Mouse (Mus musculus) thymus, adult 2 months (tissue): ENCODE measurements around the gene Cdt1. TPM values are rescaled to one million over a fixed set of nuclear protein-coding genes. Genes with fewer than 3 reads are reported as not detected.

Experiments used
- DNase-seq: peaks from one replicate; pipeline ENCODE4 v3.0.0; 2021
- H3K27ac ChIP-seq: fragments of 200-500 bp; 2 replicates; pipeline ENCODE4 v1.5.1; 2012; ENCODE audit warnings: low read length, control low read depth; ENCODE audit not compliant: control insufficient read depth, insufficient read depth
- H3K27me3 ChIP-seq: fragments of 200-500 bp; 2 replicates; pipeline ENCODE4 v1.6.1; 2012; ENCODE audit warnings: mild to moderate bottlenecking, low read length, moderate library complexity, mixed read lengths; ENCODE audit not compliant: control insufficient read depth, insufficient read depth
- H3K36me3 ChIP-seq: fragments of 200-500 bp; 2 replicates; pipeline ENCODE4 v1.6.1; 2012; ENCODE audit warnings: mild to moderate bottlenecking, low read length, moderate library complexity; ENCODE audit not compliant: control insufficient read depth, insufficient read depth
- H3K4me1 ChIP-seq: fragments of 200-500 bp; replicated peaks from 2 replicates; pipeline ENCODE4 v1.6.1; 2012; ENCODE audit warnings: low read length; ENCODE audit not compliant: control insufficient read depth, insufficient read depth
- H3K4me3 ChIP-seq: fragments of 200-500 bp; 2 replicates; pipeline ENCODE4 v1.5.1; 2012; ENCODE audit warnings: mild to moderate bottlenecking, low read length, control low read depth, moderate library complexity; ENCODE audit not compliant: control insufficient read depth, insufficient read depth
- CTCF ChIP-seq: fragments of 200-500 bp; IDR thresholded peaks from 2 replicates; pipeline ENCODE4 v1.5.1; 2012; ENCODE audit warnings: mild to moderate bottlenecking, control low read depth, low read length, moderate library complexity, borderline replicate concordance; ENCODE audit not compliant: control insufficient read depth, poor library complexity, insufficient read depth; ENCODE audit errors: extremely low read depth
- POLR2A ChIP-seq: fragments of 200-500 bp; IDR thresholded peaks from 2 replicates; pipeline ENCODE4 v1.6.1; 2012; ENCODE audit warnings: mild to moderate bottlenecking, low read length, control low read depth, moderate library complexity; ENCODE audit not compliant: control insufficient read depth, poor library complexity, insufficient read depth; ENCODE audit errors: extremely low read depth
- WGBS: fragments of 180-500 bp; shearing (Covaris S2); methylation state at CpG from one replicate; pipeline ENCODE4 v1.1.7; 2018; 5-methylcytosine and 5-hydroxymethylcytosine counted together
- polyA plus RNA-seq: library from polyadenylated mRNA; depleted of rRNA; stranded (reverse); fragments of >200 nt; gene quantifications from 2 replicates; pipeline ENCODE4 v1.2.3, GENCODE M21; 2012

The Cdt1 gene
- polyA plus RNA-seq, 1 experiment, result 136 TPM

DNA sequence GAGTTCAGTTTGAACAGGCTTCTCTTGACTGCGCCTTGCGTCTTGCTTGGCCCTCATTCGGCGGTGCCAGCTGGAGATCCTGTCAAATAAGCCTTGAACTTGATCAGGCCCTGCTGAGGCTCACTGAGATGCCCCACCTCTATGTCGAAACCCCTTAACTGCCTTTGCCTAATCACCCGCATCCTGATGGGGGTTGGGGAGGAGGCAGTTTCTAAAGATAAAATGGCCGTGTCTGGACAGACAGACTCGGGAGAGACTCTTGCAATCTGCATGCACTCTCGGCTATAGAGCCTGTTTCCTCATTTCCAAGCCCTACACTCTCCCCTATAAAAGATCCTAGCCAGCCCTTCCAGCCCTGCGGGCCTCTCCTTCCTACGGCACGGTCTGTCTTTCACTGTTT, 25.4 kb downstream of the Cdt1 start:
- no peak for DNase-seq
- Histone ChIP-seq H3K27me3 (no peaks in the 10 kb centered on the region), H3K4me3 (no peak overlapping the region), H3K4me1 (peaks cover 18% of the 10 kb centered on the region), H3K27ac (no peak overlapping the region), H3K36me3 (no peaks in the 10 kb centered on the region)
- no peak for TF ChIP-seq CTCF
- no peak for TF ChIP-seq POLR2A
- 93% methylated on average over 12 of the region's 12 CpGs for WGBS

DNA sequence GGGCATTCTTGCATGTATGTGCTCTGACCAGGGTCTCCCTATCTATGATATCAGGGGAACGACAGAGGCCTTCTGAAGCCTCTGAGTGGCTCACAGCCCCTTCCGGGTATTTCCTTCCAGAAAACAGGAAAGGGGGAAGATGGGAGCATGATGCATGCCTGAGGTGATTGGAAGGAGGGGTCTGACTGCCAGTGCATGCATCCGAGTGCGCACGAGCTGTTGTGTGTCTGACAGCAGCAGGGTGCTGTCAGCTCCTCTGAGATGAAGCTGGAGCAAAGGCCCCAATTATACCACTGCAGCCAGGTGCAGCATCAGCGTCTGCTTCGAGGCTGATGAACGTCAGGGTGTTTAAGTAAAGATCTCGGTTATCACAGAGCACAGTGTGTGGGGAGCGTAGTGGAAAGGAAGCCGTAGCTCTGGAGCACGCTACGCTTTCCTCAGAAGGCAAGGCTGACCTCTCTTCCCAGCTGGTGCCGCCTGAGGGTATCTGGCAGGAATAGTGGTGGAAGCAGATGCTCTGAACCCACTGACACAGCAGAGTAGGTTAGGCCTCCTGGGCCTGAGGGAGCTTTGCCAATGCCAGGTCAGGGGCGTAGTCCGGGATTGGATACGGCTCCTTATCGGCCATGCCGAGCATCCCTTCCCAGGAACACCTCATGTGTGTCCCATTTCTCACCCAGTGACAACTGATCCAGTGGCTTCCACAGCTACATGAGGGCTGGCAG, 26.1 kb downstream of the Cdt1 start:
- TF ChIP-seq POLR2A, result no peak
- no peak for TF ChIP-seq CTCF
- 95% methylated on average over 19 of the region's 19 CpGs for WGBS
- no peaks in the 10 kb centered on the region for H3K27me3 ChIP-seq
- no peak for DNase-seq
- no peaks in the 10 kb centered on the region for H3K36me3 ChIP-seq
- H3K27ac ChIP-seq, result no peak overlapping the region
- no peak overlapping the region for H3K4me3 ChIP-seq
- peaks cover 18% of the 10 kb centered on the region for H3K4me1 ChIP-seq

DNA sequence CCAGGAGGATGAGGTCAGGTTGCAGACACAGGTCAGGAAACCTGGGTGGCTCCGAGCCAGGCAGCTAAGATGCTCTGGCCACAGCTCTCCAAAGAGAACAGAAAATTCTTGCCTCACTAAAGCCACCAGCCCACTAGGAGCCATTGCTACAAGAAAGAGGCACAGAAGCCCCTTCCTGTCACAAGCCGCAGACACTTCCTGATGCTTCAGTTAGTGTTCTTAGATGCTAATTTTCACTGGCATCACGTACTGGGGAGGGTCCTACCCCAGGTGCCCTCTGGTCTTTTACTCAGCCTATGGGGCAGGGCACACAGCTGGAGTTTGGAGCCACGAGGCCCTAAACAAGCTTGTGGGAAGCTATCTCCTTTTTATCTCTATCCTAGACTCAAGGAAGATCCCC, 28.2 kb downstream of the Cdt1 start:
- peak; percentile 36 for DNase-seq
- TF ChIP-seq POLR2A (no peak), CTCF (no peak)
- H3K27me3 ChIP-seq, result no peaks in the 10 kb centered on the region
- peak overlapping the region; percentile 68; the same call in 1 of the 2 replicates for H3K27ac ChIP-seq
- no peaks in the 10 kb centered on the region for H3K36me3 ChIP-seq
- 27% methylated on average over 4 of the region's 4 CpGs for WGBS
- peaks cover 18% of the 10 kb centered on the region for H3K4me1 ChIP-seq
- H3K4me3 ChIP-seq, result peak overlapping the region; percentile 15

DNA sequence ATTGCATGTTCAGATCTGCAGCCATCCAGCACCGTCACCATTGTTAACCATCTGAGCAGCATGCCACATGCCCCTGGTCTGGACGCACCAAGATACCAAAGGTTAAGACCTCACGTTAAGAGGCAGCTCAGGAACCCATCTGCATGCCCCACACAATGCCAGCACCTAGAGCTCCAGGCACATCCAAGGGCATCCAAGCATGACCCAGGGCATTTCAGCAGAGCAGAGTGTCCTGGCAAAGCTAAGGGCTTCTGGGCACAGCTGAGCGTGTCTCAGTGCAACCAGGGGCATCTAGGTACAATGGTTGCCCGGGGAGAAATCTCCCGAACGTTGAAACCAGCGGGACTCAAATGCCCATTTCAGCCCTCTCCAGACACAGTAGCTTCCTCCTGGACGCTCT, 32.9 kb downstream of the Cdt1 start:
- TF ChIP-seq POLR2A, result no peak
- TF ChIP-seq CTCF, result no peak
- Histone ChIP-seq H3K36me3 (no peaks in the 10 kb centered on the region), H3K4me1 (peaks cover 10% of the 10 kb centered on the region), H3K27ac (no peak overlapping the region), H3K4me3 (no peak overlapping the region), H3K27me3 (no peaks in the 10 kb centered on the region)
- DNase-seq, result no peak
- 98% methylated on average over 9 of the region's 9 CpGs for WGBS

DNA sequence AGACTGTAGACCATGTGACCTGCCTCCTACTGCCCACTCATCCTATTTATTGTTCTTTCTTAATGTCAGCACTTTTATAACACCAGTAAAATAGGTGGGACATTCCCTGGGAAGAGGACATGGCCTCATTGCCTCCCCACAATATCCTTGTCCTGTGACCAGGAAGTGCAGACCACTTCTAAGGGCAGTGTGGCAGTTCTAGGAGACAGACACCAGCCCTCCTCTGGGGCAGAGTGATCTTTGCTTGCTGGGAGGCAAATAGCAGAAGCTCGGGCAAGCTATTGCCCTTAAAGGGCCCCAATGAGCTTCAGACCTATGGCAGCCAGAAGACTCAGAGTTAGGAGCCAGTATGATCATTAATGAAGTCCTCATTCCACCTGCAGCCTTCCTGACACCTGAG, 36.8 kb downstream of the Cdt1 start:
- H3K4me3 ChIP-seq, result no peak overlapping the region
- WGBS, result 70% methylated on average over 1 of the region's 1 CpGs
- no peak for TF ChIP-seq POLR2A
- TF ChIP-seq CTCF, result no peak
- H3K36me3 ChIP-seq, result no peaks in the 10 kb centered on the region
- H3K27me3 ChIP-seq, result no peaks in the 10 kb centered on the region
- H3K27ac ChIP-seq, result no peak overlapping the region
- no peaks in the 10 kb centered on the region for H3K4me1 ChIP-seq
- DNase-seq, result no peak

DNA sequence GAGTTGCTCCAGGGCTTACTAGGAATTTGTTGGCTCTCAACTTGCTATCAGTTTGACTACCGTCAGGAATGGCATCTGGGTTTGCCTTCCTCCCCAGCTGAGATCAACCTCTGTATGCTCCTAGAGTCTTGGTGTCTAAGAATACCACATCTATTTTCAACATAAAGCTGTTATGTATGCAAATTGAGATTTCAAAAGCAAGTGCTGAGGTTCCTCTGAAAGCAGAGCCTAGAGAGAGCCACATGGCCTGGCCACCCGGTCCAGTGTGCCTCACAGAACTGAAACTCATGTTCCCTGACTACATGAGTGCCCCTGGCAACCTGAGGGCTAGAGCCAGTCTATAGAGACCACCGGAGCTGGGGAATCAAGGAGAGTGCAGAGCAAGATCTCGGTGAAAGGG, 37.6 kb downstream of the Cdt1 start:
- DNase-seq, result no peak
- no peaks in the 10 kb centered on the region for H3K36me3 ChIP-seq
- H3K4me1 ChIP-seq, result no peaks in the 10 kb centered on the region
- no peak overlapping the region for H3K4me3 ChIP-seq
- no peak for TF ChIP-seq CTCF
- TF ChIP-seq POLR2A, result no peak
- no peak overlapping the region for H3K27ac ChIP-seq
- 76% methylated on average over 4 of the region's 4 CpGs for WGBS
- H3K27me3 ChIP-seq, result no peaks in the 10 kb centered on the region

DNA sequence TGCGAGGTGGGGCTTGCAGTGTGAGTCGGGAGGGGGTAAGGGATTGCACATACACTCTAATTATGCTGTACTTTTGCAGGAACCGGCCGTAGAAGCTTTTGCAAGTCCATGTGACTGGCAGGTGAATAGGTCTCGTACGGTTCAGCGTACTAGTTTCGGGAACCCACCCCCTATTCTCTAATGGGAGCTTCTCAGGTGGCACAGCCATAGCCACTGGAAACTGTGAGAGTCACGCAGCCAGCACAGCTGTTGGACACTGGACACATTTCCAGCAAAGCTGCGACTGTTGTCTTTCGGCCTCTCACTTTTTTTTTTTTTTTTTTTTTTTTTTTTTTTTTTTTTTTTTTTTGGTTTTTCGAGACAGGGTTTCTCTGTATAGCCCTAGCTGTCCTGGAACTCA, 39.0 kb downstream of the Cdt1 start:
- WGBS, result 94% methylated on average over 11 of the region's 12 CpGs
- no peak for TF ChIP-seq CTCF
- H3K4me3 ChIP-seq, result no peak overlapping the region
- H3K36me3 ChIP-seq, result no peaks in the 10 kb centered on the region
- no peaks in the 10 kb centered on the region for H3K27me3 ChIP-seq
- H3K4me1 ChIP-seq, result no peaks in the 10 kb centered on the region; the same call in 1 of the 2 replicates
- DNase-seq, result no peak
- no peak overlapping the region for H3K27ac ChIP-seq

DNA sequence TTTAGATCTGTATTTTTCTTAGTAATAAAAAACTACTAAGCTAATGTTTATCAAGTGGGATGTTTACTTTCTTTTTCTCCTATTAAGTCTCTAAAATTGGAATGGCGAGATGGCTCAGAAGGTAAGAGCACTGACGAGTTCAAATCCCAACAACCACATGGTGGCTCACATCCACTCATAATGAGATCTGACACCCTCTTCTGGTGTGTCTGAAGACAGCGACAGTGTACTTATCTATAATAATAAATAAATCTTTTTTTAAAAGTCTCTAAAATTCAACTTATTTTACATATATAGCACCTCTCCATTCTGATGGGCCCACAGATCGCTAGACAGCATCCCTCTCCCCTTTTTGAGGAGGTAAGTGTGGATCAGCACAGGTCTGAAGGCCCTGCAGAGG, 42.4 kb downstream of the Cdt1 start:
- Histone ChIP-seq H3K4me3 (no peak overlapping the region), H3K4me1 (peaks cover 2% of the 10 kb centered on the region; the same call in 1 of the 2 replicates), H3K36me3 (no peaks in the 10 kb centered on the region), H3K27ac (no peak overlapping the region), H3K27me3 (no peaks in the 10 kb centered on the region)
- TF ChIP-seq POLR2A (no peak), CTCF (no peak)
- WGBS, result 74% methylated on average over 4 of the region's 4 CpGs
- no peak for DNase-seq
